Comparison of ENCODE assay signal across 18 mouse cellular contexts in the genomic region with DNA sequence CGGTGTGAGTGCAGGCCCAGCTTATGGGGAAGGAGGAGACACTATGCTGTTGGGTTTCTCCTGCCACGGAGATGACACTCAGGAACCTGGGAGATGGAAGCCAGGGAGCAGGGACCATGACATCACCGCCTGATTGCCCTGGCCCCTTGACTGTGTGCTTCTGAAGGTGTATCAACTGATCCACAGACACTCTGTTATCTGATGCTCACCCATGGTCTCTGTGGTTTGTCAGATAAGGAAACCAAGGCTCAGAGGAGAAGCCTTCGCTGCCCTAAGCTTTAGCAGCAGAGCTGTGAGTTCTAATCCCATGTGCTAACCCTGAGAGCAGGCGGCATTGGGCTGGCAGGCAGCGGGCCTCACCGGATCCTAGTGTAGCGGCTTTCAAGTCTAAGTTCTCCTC. TPM values are rescaled to one million over a fixed set of nuclear protein-coding genes. Genes with fewer than 3 reads are reported as not detected.
DNase-seq lines count a peak whose midpoint lies in the region; ATAC-seq and TF ChIP-seq lines count a peak whose summit lies in the region.
"Had no signal": no experiment of that assay in that cellular context is flagged by ENCODE, and none has a peak within 500 bp of the region (broad histone marks: within the 10 kb centered on the region; RNA-seq: fewer than 3 reads in every experiment).

No protein-coding gene starts in this region.

- H3K4me1 ChIP-seq in embryonic facial prominence, embryonic 14.5 days (ENCODE audit: control insufficient read depth, insufficient read depth, low read length) = peaks cover 20% of the 10 kb centered on the region
- peaks cover 46% of the 10 kb centered on the region for H3K4me1 ChIP-seq in embryonic facial prominence, embryonic 10.5 days
- H3K4me1 ChIP-seq in midbrain, embryonic 11.5 days (ENCODE audit: control insufficient read depth, insufficient read depth, low read length) = peaks cover 18% of the 10 kb centered on the region
- H3K4me1 ChIP-seq in midbrain, embryonic 14.5 days (ENCODE audit: control insufficient read depth, insufficient read depth, low read length) = peaks cover 17% of the 10 kb centered on the region
- no peaks in the 10 kb centered on the region for H3K4me1 ChIP-seq in intestine, postnatal 0 days (replicated peaks; ENCODE audit: control insufficient read depth, insufficient read depth, low read length)

- ATAC-seq in embryonic facial prominence, embryonic 14.5 days (ENCODE audit: low read depth) = no peak
- ATAC-seq in midbrain, embryonic 11.5 days (ENCODE audit: low FRiP score) = no peak
- ATAC-seq in midbrain, embryonic 14.5 days (ENCODE audit: low FRiP score, low TSS enrichment) = no peak
- ATAC-seq in megakaryocyte-erythroid progenitor cell, adult 5-6 weeks (replicated peaks; ENCODE audit: low FRiP score, low TSS enrichment, poor library complexity, severe bottlenecking) = peak; percentile 36
- ATAC-seq in intestine, postnatal 0 days = no peak

- peaks cover 15% of the 10 kb centered on the region for H3K36me3 ChIP-seq in embryonic facial prominence, embryonic 14.5 days (ENCODE audit: control insufficient read depth, insufficient read depth, low read length)
- H3K36me3 ChIP-seq in embryonic facial prominence, embryonic 10.5 days (replicated peaks) = peaks cover 37% of the 10 kb centered on the region
- peaks cover 4% of the 10 kb centered on the region for H3K36me3 ChIP-seq in midbrain, embryonic 11.5 days (ENCODE audit: control insufficient read depth, insufficient read depth, low read length)
- H3K36me3 ChIP-seq in midbrain, embryonic 14.5 days (ENCODE audit: control insufficient read depth, insufficient read depth, low read length) = peaks cover 7% of the 10 kb centered on the region
- peaks cover 11% of the 10 kb centered on the region for H3K36me3 ChIP-seq in intestine, postnatal 0 days (ENCODE audit: control insufficient read depth, insufficient read depth)

- 89% methylated on average over 8 of the region's 8 CpGs for WGBS in embryonic facial prominence, embryonic 14.5 days
- WGBS in embryonic facial prominence, embryonic 10.5 days = 93% methylated on average over 8 of the region's 8 CpGs
- 86% methylated on average over 8 of the region's 8 CpGs for WGBS in midbrain, embryonic 11.5 days
- WGBS in midbrain, embryonic 14.5 days = 92% methylated on average over 8 of the region's 8 CpGs
- WGBS in intestine, postnatal 0 days = 81% methylated on average over 8 of the region's 8 CpGs

- H3K27me3 ChIP-seq in embryonic facial prominence, embryonic 14.5 days (replicated peaks; ENCODE audit: control insufficient read depth, insufficient read depth, low read length) = no peaks in the 10 kb centered on the region
- H3K27me3 ChIP-seq in embryonic facial prominence, embryonic 10.5 days (replicated peaks; ENCODE audit: low read depth, poor library complexity, severe bottlenecking) = no peaks in the 10 kb centered on the region
- no peaks in the 10 kb centered on the region for H3K27me3 ChIP-seq in midbrain, embryonic 11.5 days (ENCODE audit: control insufficient read depth, insufficient read depth, low read length)
- H3K27me3 ChIP-seq in midbrain, embryonic 14.5 days (ENCODE audit: control insufficient read depth, insufficient read depth, low read length) = no peaks in the 10 kb centered on the region
- H3K27me3 ChIP-seq in intestine, postnatal 0 days (replicated peaks; ENCODE audit: control insufficient read depth, insufficient read depth, low read length) = no peaks in the 10 kb centered on the region
- H3K27me3 ChIP-seq: CH12.LX; forebrain, embryonic 12.5 days; limb, embryonic 12.5 days had no signal

- H3K9ac ChIP-seq in embryonic facial prominence, embryonic 14.5 days (ENCODE audit: low read depth, low read length) = peak overlapping the region; percentile 41; the same call in 1 of the 2 replicates
- no peak overlapping the region for H3K9ac ChIP-seq in midbrain, embryonic 11.5 days (ENCODE audit: low read length)
- H3K9ac ChIP-seq in midbrain, embryonic 14.5 days (replicated peaks; ENCODE audit: low read length) = no peak overlapping the region
- H3K9ac ChIP-seq in intestine, postnatal 0 days (ENCODE audit: low read depth, low read length) = no peak overlapping the region
- H3K9ac ChIP-seq: limb, embryonic 12.5 days had no signal

- no peak overlapping the region for H3K4me3 ChIP-seq in embryonic facial prominence, embryonic 14.5 days (ENCODE audit: low read depth, low read length)
- no peak overlapping the region; the same call in 1 of the 2 replicates for H3K4me3 ChIP-seq in embryonic facial prominence, embryonic 10.5 days
- no peak overlapping the region for H3K4me3 ChIP-seq in midbrain, embryonic 11.5 days (ENCODE audit: low read depth, low read length)
- no peak overlapping the region for H3K4me3 ChIP-seq in midbrain, embryonic 14.5 days (replicated peaks; ENCODE audit: low read depth, low read length)
- H3K4me3 ChIP-seq in intestine, postnatal 0 days (ENCODE audit: low read depth, low read length) = no peak overlapping the region

- no peak overlapping the region for H3K27ac ChIP-seq in embryonic facial prominence, embryonic 14.5 days (replicated peaks; ENCODE audit: low read depth, low read length)
- H3K27ac ChIP-seq in embryonic facial prominence, embryonic 10.5 days (replicated peaks) = no peak overlapping the region
- no peak overlapping the region for H3K27ac ChIP-seq in midbrain, embryonic 11.5 days (ENCODE audit: low read depth, low read length)
- H3K27ac ChIP-seq in midbrain, embryonic 14.5 days (replicated peaks; ENCODE audit: low read depth, low read length) = no peak overlapping the region
- no peak overlapping the region for H3K27ac ChIP-seq in intestine, postnatal 0 days (ENCODE audit: low read depth, low read length)
- H3K27ac ChIP-seq: forebrain, embryonic 12.5 days; gastrocnemius, adult 2 months; limb, embryonic 12.5 days had no signal

- DNase-seq in embryonic facial prominence, embryonic 14.5 days (ENCODE audit: low spot score) = no peak
- DNase-seq in embryonic facial prominence, embryonic 10.5 days (ENCODE audit: low spot score) = no peak
- DNase-seq in midbrain, embryonic 11.5 days (ENCODE audit: low spot score, missing footprints) = peak; percentile 70
- no peak for DNase-seq in midbrain, embryonic 14.5 days
- peak; percentile 71 for DNase-seq in liver
- DNase-seq in retina, postnatal 1 day = no peak
- DNase-seq: cerebellum, postnatal 10 days; gastrocnemius, adult 2 months; heart, adult 18-20 months; heart, postnatal 4 days; kidney, adult 11 months; kidney, postnatal 4 days; thymus, postnatal 25 days had no signal

- no peaks in the 10 kb centered on the region for H3K9me3 ChIP-seq in embryonic facial prominence, embryonic 14.5 days (ENCODE audit: control insufficient read depth, low read length)
- no peaks in the 10 kb centered on the region for H3K9me3 ChIP-seq in embryonic facial prominence, embryonic 10.5 days
- H3K9me3 ChIP-seq in midbrain, embryonic 11.5 days (ENCODE audit: control insufficient read depth, low read length) = no peaks in the 10 kb centered on the region
- H3K9me3 ChIP-seq in midbrain, embryonic 14.5 days (ENCODE audit: control insufficient read depth, low read length) = no peaks in the 10 kb centered on the region
- no peaks in the 10 kb centered on the region for H3K9me3 ChIP-seq in intestine, postnatal 0 days (ENCODE audit: control insufficient read depth)
- H3K9me3 ChIP-seq: forebrain, embryonic 12.5 days; limb, embryonic 12.5 days had no signal

- H3K4me2 ChIP-seq in embryonic facial prominence, embryonic 14.5 days (ENCODE audit: low read depth, low read length) = no peak overlapping the region
- no peak overlapping the region for H3K4me2 ChIP-seq in midbrain, embryonic 11.5 days
- H3K4me2 ChIP-seq in midbrain, embryonic 14.5 days (ENCODE audit: low read length) = no peak overlapping the region
- no peak overlapping the region for H3K4me2 ChIP-seq in intestine, postnatal 0 days (replicated peaks; ENCODE audit: low read depth)

- TF ChIP-seq CTCF in intestine, postnatal 0 days (IDR thresholded peaks at IDR 0.05; ENCODE audit: low read depth) = no peak

RNA-seq across cellular contexts. Expression of gene Rab35, which starts 2.3 kb away (rescaled TPM):
- 18.9 and 19.3 TPM in 2 replicates for polyA plus RNA-seq in embryonic facial prominence, embryonic 14.5 days (2014; fragmentation: Nextera tagmentation; extraction: Ambion mirVana)
- polyA plus RNA-seq in embryonic facial prominence, embryonic 10.5 days (2016; fragmentation: Nextera tagmentation; extraction: Ambion mirVana) = 14.9 and 15.1 TPM in 2 replicates
- polyA plus RNA-seq in midbrain, embryonic 11.5 days (2014; fragmentation: Nextera tagmentation; extraction: Ambion mirVana) = 19.4 and 19.6 TPM in 2 replicates
- 24.9 and 28.0 TPM in 2 replicates for polyA plus RNA-seq in midbrain, embryonic 14.5 days (2014; fragmentation: Nextera tagmentation; extraction: Ambion mirVana)
- 51.4 and 53.5 TPM in 2 replicates for total RNA-seq in megakaryocyte-erythroid progenitor cell, adult 5-6 weeks (2014; fragmentation: Nextera tagmentation)
- 34.2 and 36.4 TPM in 2 replicates for total RNA-seq in megakaryocyte-erythroid progenitor cell, adult 5-6 weeks (2017)
- 16.7 and 17.3 TPM in 2 replicates for polyA plus RNA-seq in intestine, postnatal 0 days (2015; fragmentation: Nextera tagmentation; extraction: Ambion mirVana)

Comparison
In these comparisons a context has a peak if more than half of its experiments do, and no peak if none do; other contexts are left out.
1. DNase-seq: peak in midbrain, embryonic 11.5 days (single experiment) and liver (single experiment); none in embryonic facial prominence, embryonic 14.5 days (single experiment), embryonic facial prominence, embryonic 10.5 days (single experiment), midbrain, embryonic 14.5 days (single experiment) and retina, postnatal 1 day (single experiment).